Mouse (Mus musculus) kidney, adult 8-10 months (tissue): Measurements from ENCODE around the gene Slx4ip.

ENCODE experiments used
- DNase-seq, 2 experiments: peaks; one replicate each; pipeline ENCODE4 v3.0.0; 2022

The Slx4ip gene

GRCm38 (mm10) chr2:137067479-137068110 lies 176.6 kb downstream of the Slx4ip start:
- DNase-seq = no peak

GRCm38 (mm10) chr2:137073473-137074312 lies 182.7 kb downstream of the Slx4ip start:
- no peak for DNase-seq

GRCm38 (mm10) chr2:137074313-137074620 lies 183.2 kb downstream of the Slx4ip start:
- DNase-seq = no peak

- no peak for DNase-seq
Observed at GRCm38 (mm10) chr2:137078771-137079170, 187.8 kb downstream of the Slx4ip start.

- DNase-seq = peak; percentile 35 to 58
Observed at GRCm38 (mm10) chr2:137079721-137080320, 188.8 kb downstream of the Slx4ip start.

GRCm38 (mm10) chr2:137080468-137080867 lies 189.4 kb downstream of the Slx4ip start:
- peak; percentile 47 to 56 for DNase-seq

- DNase-seq = no peak
Observed at GRCm38 (mm10) chr2:137081001-137081400, 190.0 kb downstream of the Slx4ip start.

- DNase-seq = peak in 1 of 2 experiments; percentile 19
Observed at GRCm38 (mm10) chr2:137082896-137083620, 192.0 kb downstream of the Slx4ip start.

- no peak for DNase-seq
Observed at GRCm38 (mm10) chr2:137085257-137085656, 194.2 kb downstream of the Slx4ip start.

GRCm38 (mm10) chr2:137086621-137087395 lies 195.8 kb downstream of the Slx4ip start:
- DNase-seq = no peak

- DNase-seq = no peak
Observed at GRCm38 (mm10) chr2:137087705-137088104, 196.7 kb downstream of the Slx4ip start.

- no peak for DNase-seq
Observed at GRCm38 (mm10) chr2:137091766-137092522, 200.9 kb downstream of the Slx4ip start.

GRCm38 (mm10) chr2:137092523-137093297 lies 201.7 kb downstream of the Slx4ip start:
- no peak for DNase-seq

GRCm38 (mm10) chr2:137093298-137093630 lies 202.2 kb downstream of the Slx4ip start:
- DNase-seq = no peak

GRCm38 (mm10) chr2:137094301-137094700 lies 203.3 kb downstream of the Slx4ip start:
- no peak for DNase-seq

- no peak for DNase-seq
Observed at GRCm38 (mm10) chr2:137096981-137097460, 206.0 kb downstream of the Slx4ip start.

- DNase-seq = no peak
Observed at GRCm38 (mm10) chr2:137098269-137099035, 207.4 kb downstream of the Slx4ip start.

- no peak for DNase-seq
Observed at GRCm38 (mm10) chr2:137099211-137099734, 208.3 kb downstream of the Slx4ip start.

GRCm38 (mm10) chr2:137101074-137101473 lies 210.1 kb downstream of the Slx4ip start:
- DNase-seq = no peak

GRCm38 (mm10) chr2:137107203-137107602 lies 216.2 kb downstream of the Slx4ip start:
- DNase-seq = no peak
